Mouse (Mus musculus): ENCODE measurements around the gene Pdgfd. TPM values are rescaled to one million over a fixed set of nuclear protein-coding genes. Genes with fewer than 3 reads are reported as not detected.

Pdgfd gene
- polyA plus RNA-seq, 1 experiment from 2014 or later = 0.46 TPM

GRCm38 (mm10) chr9:6317114-6317513 is 148.7 kb downstream of the Pdgfd start:
- Histone ChIP-seq H3K36me3 (replicated peaks) (no peaks in the 10 kb centered on the region), H3K27me3 (no peaks in the 10 kb centered on the region), H3K4me3 (replicated peaks) (no peak overlapping the region), H3K9ac (no peak overlapping the region), H3K27ac (replicated peaks) (no peak overlapping the region), H3K4me2 (no peak overlapping the region), H3K9me3 (replicated peaks) (no peaks in the 10 kb centered on the region), H3K4me1 (replicated peaks) (no peaks in the 10 kb centered on the region)
- 67% methylated on average over 1 of the region's 1 CpGs for WGBS (ENCODE audit: insufficient replicate concordance)
- ATAC-seq (ENCODE audit: insufficient read depth) = no peak

DNA sequence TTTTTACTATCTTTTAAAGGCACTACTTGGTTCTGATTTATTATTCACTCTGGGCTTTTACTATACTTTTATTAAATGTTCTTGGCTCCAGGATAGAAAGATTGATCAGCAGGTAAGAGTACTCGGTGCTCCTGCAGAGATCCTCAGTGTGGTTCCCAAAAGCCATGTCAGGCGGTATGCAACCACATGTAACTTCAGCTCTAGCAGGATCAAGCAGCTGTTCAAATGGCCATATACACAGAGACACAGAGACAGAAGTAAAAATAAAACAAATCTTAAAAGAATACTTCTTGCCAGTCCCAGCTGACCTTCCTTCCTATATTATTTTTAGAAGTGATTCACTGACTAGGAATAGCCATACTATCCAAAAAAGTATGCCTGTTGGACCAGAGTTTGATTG is 157.0 kb downstream of the Pdgfd start:
- Histone ChIP-seq H3K4me3 (replicated peaks) (no peak overlapping the region), H3K36me3 (replicated peaks) (no peaks in the 10 kb centered on the region), H3K4me2 (no peak overlapping the region), H3K9me3 (replicated peaks) (no peaks in the 10 kb centered on the region), H3K9ac (no peak overlapping the region), H3K27ac (replicated peaks) (no peak overlapping the region), H3K27me3 (no peaks in the 10 kb centered on the region), H3K4me1 (replicated peaks) (no peaks in the 10 kb centered on the region)
- no peak for ATAC-seq (ENCODE audit: insufficient read depth)
- 58% methylated on average over 2 of the region's 2 CpGs for WGBS (ENCODE audit: insufficient replicate concordance)

- no peaks in the 10 kb centered on the region for H3K9me3 ChIP-seq (replicated peaks)
- no peak overlapping the region for H3K4me3 ChIP-seq (replicated peaks)
- no peak overlapping the region for H3K4me2 ChIP-seq
- no peaks in the 10 kb centered on the region for H3K27me3 ChIP-seq
- no peaks in the 10 kb centered on the region for H3K4me1 ChIP-seq (replicated peaks)
- no peaks in the 10 kb centered on the region for H3K36me3 ChIP-seq (replicated peaks)
- WGBS (ENCODE audit: insufficient replicate concordance) = 46% methylated on average over 1 of the region's 1 CpGs
- ATAC-seq (ENCODE audit: insufficient read depth) = no peak
- no peak overlapping the region for H3K27ac ChIP-seq (replicated peaks)
- no peak overlapping the region for H3K9ac ChIP-seq
Measured at GRCm38 (mm10) chr9:6333499-6333898, 165.1 kb downstream of the Pdgfd start.

- H3K27me3 ChIP-seq = no peaks in the 10 kb centered on the region
- H3K4me1 ChIP-seq (replicated peaks) = no peaks in the 10 kb centered on the region
- ATAC-seq (ENCODE audit: insufficient read depth) = no peak
- H3K9me3 ChIP-seq (replicated peaks) = no peaks in the 10 kb centered on the region
- no peaks in the 10 kb centered on the region for H3K36me3 ChIP-seq (replicated peaks)
- no peak overlapping the region for H3K4me3 ChIP-seq (replicated peaks)
- no peak overlapping the region for H3K4me2 ChIP-seq
- H3K27ac ChIP-seq (replicated peaks) = no peak overlapping the region
- H3K9ac ChIP-seq = no peak overlapping the region
- 33% methylated on average over 2 of the region's 2 CpGs for WGBS (ENCODE audit: insufficient replicate concordance)
Measured at GRCm38 (mm10) chr9:6336236-6336635, 167.9 kb downstream of the Pdgfd start.

- no peaks in the 10 kb centered on the region for H3K27me3 ChIP-seq
- no peaks in the 10 kb centered on the region for H3K9me3 ChIP-seq (replicated peaks)
- H3K27ac ChIP-seq (replicated peaks) = no peak overlapping the region
- H3K4me3 ChIP-seq (replicated peaks) = no peak overlapping the region
- H3K4me2 ChIP-seq = no peak overlapping the region
- no peaks in the 10 kb centered on the region for H3K4me1 ChIP-seq (replicated peaks)
- no peak for ATAC-seq (ENCODE audit: insufficient read depth)
- H3K9ac ChIP-seq = no peak overlapping the region
- 73% methylated on average over 2 of the region's 2 CpGs for WGBS (ENCODE audit: insufficient replicate concordance)
- no peaks in the 10 kb centered on the region for H3K36me3 ChIP-seq (replicated peaks)
Measured at GRCm38 (mm10) chr9:6337891-6338290, 169.5 kb downstream of the Pdgfd start.

- ATAC-seq (ENCODE audit: insufficient read depth) = no peak
- Histone ChIP-seq H3K4me3 (replicated peaks) (no peak overlapping the region), H3K9me3 (replicated peaks) (no peaks in the 10 kb centered on the region), H3K9ac (no peak overlapping the region), H3K36me3 (replicated peaks) (no peaks in the 10 kb centered on the region), H3K27me3 (no peaks in the 10 kb centered on the region), H3K4me2 (no peak overlapping the region), H3K4me1 (replicated peaks) (no peaks in the 10 kb centered on the region), H3K27ac (replicated peaks) (no peak overlapping the region)
- WGBS (ENCODE audit: insufficient replicate concordance) = 72% methylated on average over 3 of the region's 3 CpGs
Measured at GRCm38 (mm10) chr9:6338344-6338743, 170.0 kb downstream of the Pdgfd start.

GRCm38 (mm10) chr9:6339394-6339793 is 171.0 kb downstream of the Pdgfd start:
- Histone ChIP-seq H3K27ac (replicated peaks) (no peak overlapping the region), H3K4me1 (replicated peaks) (no peaks in the 10 kb centered on the region), H3K4me2 (no peak overlapping the region), H3K36me3 (replicated peaks) (no peaks in the 10 kb centered on the region), H3K4me3 (replicated peaks) (no peak overlapping the region), H3K27me3 (no peaks in the 10 kb centered on the region), H3K9me3 (replicated peaks) (no peaks in the 10 kb centered on the region), H3K9ac (no peak overlapping the region)
- no peak for ATAC-seq (ENCODE audit: insufficient read depth)
- WGBS (ENCODE audit: insufficient replicate concordance) = 38% methylated on average over 1 of the region's 1 CpGs

- H3K4me2 ChIP-seq = no peak overlapping the region
- H3K9me3 ChIP-seq (replicated peaks) = no peaks in the 10 kb centered on the region
- H3K4me1 ChIP-seq (replicated peaks) = no peaks in the 10 kb centered on the region
- no peak overlapping the region for H3K4me3 ChIP-seq (replicated peaks)
- H3K27ac ChIP-seq (replicated peaks) = no peak overlapping the region
- H3K27me3 ChIP-seq = no peaks in the 10 kb centered on the region
- no peaks in the 10 kb centered on the region for H3K36me3 ChIP-seq (replicated peaks)
- no peak for ATAC-seq (ENCODE audit: insufficient read depth)
- no peak overlapping the region for H3K9ac ChIP-seq
Measured at GRCm38 (mm10) chr9:6340750-6341149, 172.4 kb downstream of the Pdgfd start.

DNA sequence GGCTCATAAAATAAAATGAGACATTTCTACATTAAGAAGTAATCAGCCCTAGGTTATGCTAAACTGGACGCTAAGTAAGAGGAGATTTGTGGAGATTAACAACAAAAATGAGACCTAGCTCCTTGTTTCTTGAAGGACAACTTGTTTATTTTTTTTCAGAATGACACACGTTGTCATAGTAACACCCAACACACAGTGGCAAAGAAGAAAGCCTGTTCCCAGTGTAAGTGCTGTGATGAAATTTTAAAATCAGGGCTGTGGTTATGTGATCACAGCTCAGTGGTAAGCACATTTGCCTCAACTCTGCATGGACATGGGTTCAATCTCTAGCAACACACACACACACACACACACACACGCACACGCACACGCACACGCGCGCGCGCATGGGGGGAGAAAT is 174.5 kb downstream of the Pdgfd start:
- WGBS (ENCODE audit: insufficient replicate concordance) = 78% methylated on average over 10 of the region's 10 CpGs
- no peak overlapping the region for H3K9ac ChIP-seq
- no peak overlapping the region for H3K4me2 ChIP-seq
- no peak overlapping the region for H3K4me3 ChIP-seq (replicated peaks)
- no peak overlapping the region for H3K27ac ChIP-seq (replicated peaks)
- H3K4me1 ChIP-seq (replicated peaks) = no peaks in the 10 kb centered on the region
- H3K36me3 ChIP-seq (replicated peaks) = no peaks in the 10 kb centered on the region
- H3K27me3 ChIP-seq = no peaks in the 10 kb centered on the region
- no peaks in the 10 kb centered on the region for H3K9me3 ChIP-seq (replicated peaks)
- ATAC-seq (ENCODE audit: insufficient read depth) = no peak

GRCm38 (mm10) chr9:6344514-6344913 is 176.1 kb downstream of the Pdgfd start:
- H3K9ac ChIP-seq = no peak overlapping the region
- H3K4me1 ChIP-seq (replicated peaks) = no peaks in the 10 kb centered on the region
- H3K4me2 ChIP-seq = no peak overlapping the region
- H3K4me3 ChIP-seq (replicated peaks) = no peak overlapping the region
- 35% methylated on average over 2 of the region's 2 CpGs for WGBS (ENCODE audit: insufficient replicate concordance)
- H3K36me3 ChIP-seq (replicated peaks) = no peaks in the 10 kb centered on the region
- no peak overlapping the region for H3K27ac ChIP-seq (replicated peaks)
- H3K9me3 ChIP-seq (replicated peaks) = no peaks in the 10 kb centered on the region
- no peaks in the 10 kb centered on the region for H3K27me3 ChIP-seq
- no peak for ATAC-seq (ENCODE audit: insufficient read depth)

GRCm38 (mm10) chr9:6344924-6345323 is 176.5 kb downstream of the Pdgfd start:
- H3K9ac ChIP-seq = no peak overlapping the region
- no peaks in the 10 kb centered on the region for H3K4me1 ChIP-seq (replicated peaks)
- 55% methylated on average over 4 of the region's 4 CpGs for WGBS (ENCODE audit: insufficient replicate concordance)
- no peak overlapping the region for H3K27ac ChIP-seq (replicated peaks)
- H3K4me2 ChIP-seq = no peak overlapping the region
- no peak for ATAC-seq (ENCODE audit: insufficient read depth)
- no peaks in the 10 kb centered on the region for H3K36me3 ChIP-seq (replicated peaks)
- no peak overlapping the region for H3K4me3 ChIP-seq (replicated peaks)
- H3K9me3 ChIP-seq (replicated peaks) = no peaks in the 10 kb centered on the region
- H3K27me3 ChIP-seq = no peaks in the 10 kb centered on the region

- Histone ChIP-seq H3K36me3 (replicated peaks) (no peaks in the 10 kb centered on the region), H3K27me3 (no peaks in the 10 kb centered on the region), H3K9me3 (replicated peaks) (no peaks in the 10 kb centered on the region), H3K4me2 (no peak overlapping the region), H3K4me1 (replicated peaks) (no peaks in the 10 kb centered on the region), H3K9ac (no peak overlapping the region), H3K27ac (replicated peaks) (no peak overlapping the region), H3K4me3 (replicated peaks) (no peak overlapping the region)
- 44% methylated on average over 1 of the region's 1 CpGs for WGBS (ENCODE audit: insufficient replicate concordance)
- no peak for ATAC-seq (ENCODE audit: insufficient read depth)
Measured at GRCm38 (mm10) chr9:6345366-6345765, 177.0 kb downstream of the Pdgfd start.

All from liver, embryonic 15.5 days (tissue).